Mouse (Mus musculus) CH12.LX (cell line): Measurements from ENCODE around the gene Dalrd3.

ENCODE experiments used
- E2F4 ChIP-seq: IDR thresholded peaks from 2 replicates; pipeline ENCODE4 v1.6.1; 2011; ENCODE audit warnings: low read depth, low read length, improper control_type of control experiment; ENCODE audit not compliant: insufficient replicate concordance
- ETS1 ChIP-seq: conservative IDR thresholded peaks from 2 replicates; pipeline ENCODE4 v1.6.1; 2012; ENCODE audit warnings: low read depth, mild to moderate bottlenecking, inconsistent platforms, low read length, improper control_type of control experiment, moderate library complexity
- HCFC1 ChIP-seq: IDR thresholded peaks from 2 replicates; pipeline ENCODE4 v1.6.1; 2012; ENCODE audit warnings: low read depth, mild to moderate bottlenecking, inconsistent platforms, low read length, improper control_type of control experiment
- POLR2A ChIP-seq: IDR thresholded peaks from 2 replicates; pipeline ENCODE4 v1.6.1; 2011; ENCODE audit warnings: low read depth, mild to moderate bottlenecking, improper control_type of control experiment, low read length
- RAD21 ChIP-seq: IDR thresholded peaks from 2 replicates; pipeline ENCODE4 v1.6.1; 2011; ENCODE audit warnings: low read depth, mild to moderate bottlenecking, low read length, improper control_type of control experiment, moderate library complexity
- TBP ChIP-seq: conservative IDR thresholded peaks from 2 replicates; pipeline ENCODE4 v1.6.1; 2011; ENCODE audit warnings: low read depth, low read length, improper control_type of control experiment
- UBTF ChIP-seq: IDR thresholded peaks from 2 replicates; pipeline ENCODE4 v1.6.1; 2012; ENCODE audit warnings: low read depth, mild to moderate bottlenecking, inconsistent platforms, low read length, improper control_type of control experiment, moderate library complexity
- USF2 ChIP-seq: conservative IDR thresholded peaks from 2 replicates; pipeline ENCODE4 v1.6.1; 2011; ENCODE audit warnings: low read depth, low read length, improper control_type of control experiment
- ZC3H11A ChIP-seq: IDR thresholded peaks from 2 replicates; pipeline ENCODE4 v1.6.1; 2012; ENCODE audit warnings: low read depth, mild to moderate bottlenecking, inconsistent platforms, low read length, improper control_type of control experiment

- TF ChIP-seq HCFC1 (no peak), USF2 (no peak), ETS1 (no peak), UBTF (no peak), ZC3H11A (no peak), E2F4 (no peak), POLR2A (no peak), RAD21 (no peak), TBP (no peak)
Observed at GRCm38 (mm10) chr9:108587571-108588180, 18.0 kb downstream of the Dalrd3 start.
